Mouse (Mus musculus) frontal cortex, postnatal 25 days (tissue): ENCODE measurements around the gene Dlgap1.

Experiments used
- DNase-seq, 2 experiments: peaks; one replicate each; pipeline ENCODE4 v3.0.0; 2022; ENCODE audit warnings: low spot score in 2 of 2

Dlgap1 gene

DNA sequence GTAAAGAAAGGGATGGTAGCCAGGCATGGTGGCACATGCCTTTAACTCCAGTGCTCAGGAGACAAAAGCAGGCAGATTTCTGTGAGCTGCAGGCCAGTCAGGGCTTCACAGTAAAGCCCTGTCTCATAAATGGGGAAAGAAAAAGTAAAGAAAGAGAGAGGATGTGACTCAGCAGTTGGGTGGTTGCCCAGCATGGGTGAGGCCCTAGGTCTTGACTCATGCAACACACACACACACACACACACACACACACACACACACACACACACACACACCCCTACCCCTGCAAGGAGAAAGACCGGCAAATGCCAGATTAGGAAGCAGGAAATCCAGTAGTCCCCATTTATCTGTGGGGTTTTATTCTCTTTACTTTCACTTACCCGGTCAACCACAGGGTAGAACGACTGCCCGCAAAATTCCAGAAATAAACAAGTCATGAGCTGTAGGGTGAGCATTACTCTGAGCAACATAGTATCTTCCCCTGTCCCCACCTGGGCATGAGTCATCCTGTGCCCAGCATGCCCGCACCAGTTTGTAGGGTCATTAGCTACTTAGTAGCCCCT, 759.9 kb downstream of the Dlgap1 start:
- peak in 1 of 2 experiments; percentile 49 for DNase-seq

- DNase-seq, result no peak
Observed at GRCm38 (mm10) chr17:70734728-70735127, 765.9 kb downstream of the Dlgap1 start.

DNA sequence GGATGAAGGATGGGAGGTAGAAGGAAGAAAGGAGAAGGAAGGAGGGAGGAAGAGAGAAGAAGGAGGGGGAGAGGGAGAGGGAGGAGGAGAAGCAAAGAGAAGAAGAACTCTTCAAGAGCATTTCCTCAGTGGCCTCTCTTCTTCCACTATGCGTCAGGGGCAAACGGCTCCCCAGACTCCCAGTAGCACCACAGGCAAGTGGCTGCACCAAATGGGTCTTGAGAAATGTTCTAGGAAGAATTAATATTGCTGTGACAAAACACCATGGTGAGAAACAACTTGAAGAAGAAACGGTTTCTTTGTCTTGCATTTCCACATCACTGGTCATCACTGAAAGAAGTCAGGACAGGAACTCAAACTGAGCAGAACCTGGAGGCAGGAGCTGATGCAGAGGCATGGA, 766.5 kb downstream of the Dlgap1 start:
- DNase-seq, result no peak

DNA sequence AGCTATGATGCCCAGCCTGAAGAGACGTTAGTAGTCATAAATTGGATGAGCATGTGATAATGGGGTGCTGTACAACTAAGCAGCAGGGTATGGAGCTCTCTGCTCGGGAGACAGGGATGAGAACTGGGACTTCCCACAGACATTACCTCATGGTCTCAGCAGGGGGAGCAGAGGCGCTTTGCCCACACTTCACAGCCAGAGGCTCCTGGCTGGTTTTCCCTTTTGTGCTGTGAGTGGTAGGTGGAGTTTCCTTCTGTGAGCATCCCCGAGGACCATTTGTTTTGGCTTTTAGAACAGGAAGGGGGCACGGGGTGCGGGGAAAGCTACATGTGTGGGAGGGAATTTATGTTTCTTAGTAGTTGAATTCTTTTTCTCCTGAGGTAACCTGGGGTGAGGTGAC, 768.6 kb downstream of the Dlgap1 start:
- peak in 1 of 2 experiments; percentile 50 for DNase-seq

GRCm38 (mm10) chr17:70738168-70738854, 769.4 kb downstream of the Dlgap1 start:
- peak in 1 of 2 experiments; percentile 57 for DNase-seq

GRCm38 (mm10) chr17:70739346-70739745, 770.5 kb downstream of the Dlgap1 start:
- DNase-seq, result no peak

DNA sequence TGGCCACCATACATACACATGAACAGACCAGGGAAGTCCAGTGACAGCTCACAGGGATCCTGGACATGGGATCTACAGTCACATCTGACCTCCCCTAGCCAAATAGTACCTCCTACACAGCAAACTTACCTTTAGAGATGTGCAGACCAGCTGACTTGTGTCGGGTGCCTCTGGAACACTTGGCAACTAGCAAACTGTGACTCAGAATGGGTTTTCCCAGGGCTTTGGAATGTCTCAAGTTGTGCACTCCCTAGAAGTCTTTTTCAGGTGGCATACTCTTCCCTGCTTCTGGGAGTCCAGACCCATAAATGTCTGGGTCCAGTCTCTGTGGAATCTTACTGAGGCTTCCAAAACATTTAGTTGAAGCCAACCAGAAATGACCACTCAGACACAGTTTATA, 772.8 kb downstream of the Dlgap1 start:
- DNase-seq, result no peak

DNA sequence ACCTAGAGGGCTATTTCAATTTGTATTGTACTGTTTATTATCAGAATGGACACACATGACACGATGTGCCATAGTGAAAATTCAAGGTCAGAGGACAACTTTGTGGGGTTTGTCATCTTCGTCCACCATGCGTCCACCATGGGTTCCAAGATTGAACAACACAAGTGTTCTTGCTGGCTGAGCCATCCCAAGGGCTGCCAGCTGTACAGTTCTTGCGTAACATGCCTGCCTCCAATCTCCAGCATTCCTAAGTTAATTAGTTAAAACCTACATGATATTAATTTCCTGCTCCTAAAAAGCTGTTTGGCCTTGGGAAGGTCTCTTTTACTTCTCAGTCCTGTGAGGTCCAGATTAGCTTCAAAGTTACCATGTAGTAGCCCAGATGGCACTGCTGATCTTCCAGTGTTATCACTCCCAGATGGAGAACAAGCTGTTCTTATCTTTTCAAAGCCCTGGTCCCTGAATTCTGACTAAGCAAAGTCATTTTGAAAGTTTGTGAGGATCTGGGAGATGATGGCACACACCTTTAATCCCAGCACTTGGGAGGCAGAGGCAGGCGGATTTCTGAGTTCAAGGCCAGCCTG, 775.8 kb downstream of the Dlgap1 start:
- no peak for DNase-seq

DNA sequence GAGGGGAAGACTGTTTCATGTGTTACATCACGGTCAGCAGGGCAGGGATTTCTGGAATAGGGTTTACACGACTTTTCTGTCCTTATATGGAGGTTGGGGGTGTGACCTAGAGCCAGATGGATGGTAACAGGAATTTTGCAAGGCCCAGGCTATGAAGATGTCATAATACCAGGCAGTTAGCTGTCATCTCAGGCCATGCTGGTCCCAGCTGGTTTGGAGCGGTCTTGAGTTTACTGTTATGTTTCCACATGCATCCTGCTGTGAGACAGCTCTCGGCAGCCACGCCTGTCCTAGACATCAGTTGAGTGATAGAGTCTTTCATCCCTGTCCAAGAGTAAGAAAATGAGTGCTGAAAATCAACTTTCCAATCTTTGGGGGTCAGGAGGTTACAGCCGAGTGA, 776.5 kb downstream of the Dlgap1 start:
- DNase-seq, result no peak

GRCm38 (mm10) chr17:70746379-70747079, 777.7 kb downstream of the Dlgap1 start:
- no peak for DNase-seq

DNA sequence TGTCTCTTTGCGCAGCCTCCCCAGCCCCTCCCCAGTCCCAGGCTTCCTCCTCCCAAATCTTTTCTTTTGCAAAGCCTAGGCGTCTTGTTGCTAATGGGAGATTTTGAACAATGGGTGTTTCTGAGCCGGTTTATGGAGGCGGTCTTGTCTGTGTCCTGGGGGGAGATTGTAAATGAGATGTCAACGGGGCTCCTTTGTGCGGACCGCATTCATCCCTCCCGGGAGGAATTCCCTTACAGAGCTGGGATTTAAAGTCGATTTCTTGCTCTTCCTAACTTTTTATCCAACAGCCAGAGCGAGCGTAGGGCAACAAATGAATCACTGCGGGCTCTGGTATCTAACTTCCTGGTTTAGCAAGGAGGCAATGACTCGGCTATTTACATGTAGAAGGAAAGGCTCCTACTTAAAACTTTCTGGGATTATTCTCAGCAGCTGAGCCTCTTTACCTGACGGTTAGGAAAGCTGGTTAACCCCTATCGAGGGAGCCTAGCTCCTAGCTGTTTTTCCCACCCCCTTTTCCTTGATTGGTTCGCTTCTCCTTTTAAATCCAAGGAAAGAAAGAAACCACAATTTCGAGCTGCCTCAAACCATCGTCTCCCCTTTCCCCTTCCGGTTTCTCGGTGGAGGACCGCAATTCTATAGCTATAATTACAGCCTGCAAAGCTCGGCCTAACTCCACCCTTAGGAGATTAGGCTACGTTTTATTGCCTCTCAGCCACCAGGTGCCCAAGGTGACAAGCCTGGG, 779.0 kb downstream of the Dlgap1 start:
- no peak for DNase-seq

GRCm38 (mm10) chr17:70748476-70748830, 779.6 kb downstream of the Dlgap1 start:
- DNase-seq, result no peak

- DNase-seq, result no peak
Observed at GRCm38 (mm10) chr17:70748964-70749650, 780.2 kb downstream of the Dlgap1 start.

DNA sequence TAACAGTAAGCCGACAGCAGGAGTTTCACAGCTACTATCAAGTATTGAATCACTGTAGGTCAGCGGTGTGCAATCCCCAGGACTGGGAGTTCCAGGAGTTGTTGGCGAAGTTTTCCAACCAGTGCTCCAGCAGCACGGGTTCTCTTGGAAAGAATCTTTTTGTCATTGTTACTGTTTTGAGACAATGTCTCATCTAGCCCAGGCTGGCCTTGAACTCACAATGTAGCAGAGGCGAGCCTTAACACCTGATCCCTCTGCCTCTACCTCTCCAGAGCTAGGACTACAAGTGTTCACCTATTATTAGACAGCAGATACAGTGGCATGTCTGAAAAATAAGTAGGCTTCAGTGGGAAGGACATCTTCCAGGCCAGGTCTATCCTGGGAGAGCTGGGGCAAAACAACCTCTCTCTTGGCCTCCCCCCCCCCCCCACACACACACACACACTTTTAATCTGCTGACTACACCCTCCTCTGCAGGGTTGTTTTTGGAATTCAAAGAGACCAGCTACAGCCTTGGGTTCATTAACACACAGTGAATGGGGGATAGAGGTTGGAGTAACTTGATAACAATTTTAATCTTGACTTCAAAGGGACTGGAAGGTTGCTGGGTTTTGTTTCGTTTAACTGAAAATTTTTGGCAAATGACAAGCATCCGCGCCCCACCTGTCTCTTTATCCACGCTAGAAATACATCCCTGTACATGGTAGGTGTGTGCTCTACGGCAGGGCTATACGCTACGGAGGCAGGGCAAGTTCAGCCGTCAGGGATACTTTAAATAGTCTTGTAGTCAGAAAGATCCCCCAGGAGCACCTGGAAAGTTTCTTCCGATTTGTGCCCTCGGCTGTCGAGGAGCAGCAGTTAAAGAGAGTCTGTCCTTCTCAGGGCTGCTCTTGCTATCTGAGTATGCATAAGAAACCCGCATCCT, 781.6 kb downstream of the Dlgap1 start:
- no peak for DNase-seq

- DNase-seq, result no peak
Observed at GRCm38 (mm10) chr17:70751161-70751651, 782.3 kb downstream of the Dlgap1 start.

DNA sequence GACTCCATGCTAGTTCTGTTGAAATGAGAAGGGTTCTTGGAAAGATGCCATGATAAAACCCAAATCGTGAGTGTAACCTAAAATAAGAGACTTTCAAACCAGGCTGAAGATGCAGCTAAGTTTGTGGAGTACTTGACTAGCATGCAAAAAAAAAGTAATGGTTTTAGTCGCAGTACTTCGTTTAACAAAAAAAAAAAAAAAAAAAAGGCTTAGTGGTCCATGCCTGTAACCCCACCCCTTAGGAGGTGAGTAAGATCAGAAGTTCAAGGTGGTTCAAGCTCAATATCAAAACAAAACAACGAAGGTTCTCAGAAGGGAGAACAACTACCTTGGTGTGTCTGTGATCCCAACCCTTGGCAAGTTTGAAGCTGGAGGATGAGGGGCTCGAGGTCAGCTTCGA, 782.8 kb downstream of the Dlgap1 start:
- no peak for DNase-seq

DNA sequence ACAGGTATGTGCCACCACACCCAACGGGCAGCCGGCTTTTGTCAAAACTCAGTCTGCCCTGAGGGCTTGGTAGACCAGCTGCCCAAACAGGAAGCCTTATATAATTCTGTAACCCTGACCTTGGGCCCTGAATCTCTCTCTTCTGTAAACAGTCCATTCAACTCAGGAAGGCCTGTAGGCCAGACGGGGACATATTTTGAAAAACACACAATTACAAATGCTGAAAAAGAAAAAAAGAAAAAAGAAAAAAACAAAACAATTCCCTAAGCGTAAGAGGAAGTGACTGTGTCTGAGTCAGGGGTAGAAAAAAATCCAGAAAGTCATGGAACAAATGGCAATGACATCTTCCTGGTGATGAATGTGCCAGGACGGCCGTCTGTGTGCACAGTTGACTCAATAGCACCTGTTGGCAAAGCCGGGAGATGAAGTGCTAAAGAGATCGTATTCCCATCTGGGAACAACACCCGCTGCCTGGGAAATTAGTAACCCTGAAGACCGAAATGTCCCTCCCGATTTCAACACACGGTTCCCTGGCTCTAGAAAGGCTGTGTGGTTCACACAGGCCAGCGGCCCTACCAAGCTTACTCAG, 784.7 kb downstream of the Dlgap1 start:
- DNase-seq, result no peak

DNA sequence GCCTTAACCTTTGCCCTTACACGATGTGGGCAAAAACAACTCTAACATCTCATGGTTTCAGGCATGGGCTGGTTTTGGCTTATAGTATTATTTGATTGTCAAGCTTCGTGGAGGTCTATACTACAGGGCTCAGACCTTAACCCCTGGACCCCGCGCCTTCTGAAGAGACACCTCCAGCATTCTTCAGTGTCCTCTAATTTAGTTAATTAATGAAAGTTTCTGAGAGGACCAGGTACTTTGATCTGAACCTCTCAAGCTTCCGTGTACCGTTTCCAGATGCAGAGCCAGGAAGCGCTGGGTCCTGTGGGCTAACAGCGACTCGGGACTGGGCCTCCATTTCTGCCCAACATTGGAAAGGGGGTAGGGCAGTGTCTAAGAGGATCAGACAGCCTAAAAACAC, 785.2 kb downstream of the Dlgap1 start:
- no peak for DNase-seq

DNA sequence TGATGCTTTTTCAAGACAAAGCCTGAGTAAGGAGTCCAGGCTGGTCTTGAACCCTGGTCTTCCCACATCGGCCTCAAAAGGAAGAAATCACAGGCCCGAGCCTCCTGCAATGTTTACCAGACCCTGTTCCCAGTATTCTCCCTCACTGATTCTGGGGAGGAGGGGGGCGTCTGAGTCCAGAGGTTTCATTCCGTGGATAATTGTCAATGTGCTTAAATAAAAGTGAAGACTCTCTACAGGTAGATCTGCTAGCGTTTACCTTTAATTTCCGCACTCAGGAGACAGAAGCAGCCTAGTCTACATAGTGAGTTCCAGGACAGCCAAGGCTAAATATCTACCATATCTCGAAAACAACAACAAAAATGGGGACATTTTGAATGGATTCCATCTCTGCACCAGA, 785.8 kb downstream of the Dlgap1 start:
- DNase-seq, result no peak
